Mouse (Mus musculus) neural tube, embryonic 13.5 days (tissue): ENCODE data around the gene Fbxw10. TPM values are rescaled to one million over a fixed set of nuclear protein-coding genes. Genes with fewer than 3 reads are reported as not detected.
A peak's percentile ranks its signal among the peaks of the same experiment; 100 is the strongest.

ENCODE experiments used
- ATAC-seq: fragments of 200-750 bp; cut with Nextera tagmentation; 2 replicates; pipeline ENCODE4 v1.8.0; 2017; ENCODE audit warnings: low read depth, mild to moderate bottlenecking, moderate TSS enrichment, moderate library complexity
- H3K27ac ChIP-seq: fragments of 300-500 bp; sonication (generic); replicated peaks from 2 replicates; pipeline ENCODE4 v1.5.1; 2015; ENCODE audit warnings: moderate library complexity, mild to moderate bottlenecking, inconsistent platforms
- H3K27me3 ChIP-seq: fragments of 300-500 bp; sonication (generic); 2 replicates; pipeline ENCODE4 v1.6.1; 2015; ENCODE audit warnings: mild to moderate bottlenecking, inconsistent platforms
- H3K36me3 ChIP-seq: fragments of 300-500 bp; sonication (generic); 2 replicates; pipeline ENCODE4 v1.6.1; 2015; ENCODE audit warnings: mild to moderate bottlenecking, inconsistent platforms
- H3K4me1 ChIP-seq: fragments of 300-500 bp; sonication (generic); replicated peaks from 2 replicates; pipeline ENCODE4 v1.6.1; 2015; ENCODE audit warnings: inconsistent platforms
- H3K4me2 ChIP-seq: fragments of 300-500 bp; sonication (generic); 2 replicates; pipeline ENCODE4 v1.6.1; 2015; ENCODE audit warnings: inconsistent platforms, mild to moderate bottlenecking, moderate library complexity
- H3K4me3 ChIP-seq: fragments of 300-500 bp; sonication (generic); 2 replicates; pipeline ENCODE4 v1.5.1; 2015; ENCODE audit warnings: mild to moderate bottlenecking, inconsistent platforms
- H3K9ac ChIP-seq: fragments of 300-500 bp; sonication (generic); 2 replicates; pipeline ENCODE4 v1.6.1; 2015; ENCODE audit warnings: moderate library complexity, mild to moderate bottlenecking, inconsistent platforms
- H3K9me3 ChIP-seq: fragments of 300-500 bp; sonication (generic); 2 replicates; pipeline ENCODE4 v1.6.1; 2016; ENCODE audit warnings: inconsistent platforms
- WGBS: fragments of 180-500 bp; shearing (Covaris S2); methylation state at CpG from one replicate; pipeline ENCODE4 v1.1.7; 2015; 5-methylcytosine and 5-hydroxymethylcytosine counted together
- polyA plus RNA-seq: library from polyadenylated mRNA; unstranded; fragments of >200 nt; fragmentation: Nextera tagmentation; extraction: Ambion mirVana; gene quantifications from 2 replicates; pipeline ENCODE4 v1.2.1, GENCODE M21; 2015

Gene Fbxw10
- polyA plus RNA-seq, 1 experiment from 2014 or later, result 0.39 TPM

GRCm38 (mm10) chr11:62916765-62917164 is 69.9 kb downstream of the Fbxw10 start:
- peaks cover 4% of the 10 kb centered on the region; the same call in 1 of the 2 replicates for H3K9me3 ChIP-seq
- H3K36me3 ChIP-seq, result no peaks in the 10 kb centered on the region
- H3K27ac ChIP-seq, result no peak overlapping the region
- no peak for ATAC-seq
- peaks cover 3% of the 10 kb centered on the region; the same call in 1 of the 2 replicates for H3K27me3 ChIP-seq
- no peak overlapping the region for H3K9ac ChIP-seq
- H3K4me3 ChIP-seq, result no peak overlapping the region
- WGBS, result 42% methylated on average over 2 of the region's 2 CpGs
- H3K4me1 ChIP-seq, result peaks cover 7% of the 10 kb centered on the region; the same call in 1 of the 2 replicates
- H3K4me2 ChIP-seq, result no peak overlapping the region

- Histone ChIP-seq H3K27me3 (peaks cover 3% of the 10 kb centered on the region; the same call in 1 of the 2 replicates), H3K4me2 (peak overlapping the region; percentile 46), H3K4me3 (no peak overlapping the region), H3K9ac (peak overlapping the region; percentile 53; the same call in 1 of the 2 replicates), H3K9me3 (peaks cover 4% of the 10 kb centered on the region; the same call in 1 of the 2 replicates), H3K27ac (no peak overlapping the region; the same call in 1 of the 2 replicates), H3K36me3 (no peaks in the 10 kb centered on the region), H3K4me1 (0 out of 2 replicates have a peak, but pooled peaks cover 7% of the 10 kb centered on the region)
- WGBS, result 61% methylated on average over 6 of the region's 6 CpGs
- peak; percentile 13; the same call in 1 of the 2 replicates for ATAC-seq
Observed at GRCm38 (mm10) chr11:62919946-62920742, 73.3 kb downstream of the Fbxw10 start.

DNA sequence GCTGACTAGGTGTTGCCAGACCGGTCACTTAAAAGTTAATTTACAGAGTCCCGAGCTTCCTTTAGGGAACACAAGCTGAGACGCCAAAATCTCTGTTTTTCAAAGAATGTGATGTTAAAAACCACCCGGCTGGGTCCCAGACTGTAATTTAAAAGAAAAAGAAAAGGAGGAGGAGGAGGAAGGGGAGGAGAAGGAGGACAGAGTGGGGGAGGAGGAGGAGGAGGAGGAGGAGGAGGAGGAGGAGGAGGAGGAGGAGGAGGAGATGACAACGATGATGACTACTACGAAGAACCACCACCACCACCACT is 73.8 kb downstream of the Fbxw10 start:
- peak; percentile 4; the same call in 1 of the 2 replicates for ATAC-seq
- H3K9me3 ChIP-seq, result peaks cover 4% of the 10 kb centered on the region; the same call in 1 of the 2 replicates
- H3K27ac ChIP-seq, result no peak overlapping the region
- H3K4me1 ChIP-seq, result 0 out of 2 replicates have a peak, but pooled peaks cover 7% of the 10 kb centered on the region
- H3K4me2 ChIP-seq, result peak overlapping the region; percentile 46
- H3K36me3 ChIP-seq, result no peaks in the 10 kb centered on the region
- peak overlapping the region; percentile 53 for H3K9ac ChIP-seq
- WGBS, result 17% methylated on average over 6 of the region's 6 CpGs
- peaks cover 3% of the 10 kb centered on the region; the same call in 1 of the 2 replicates for H3K27me3 ChIP-seq
- peak overlapping the region; percentile 33 for H3K4me3 ChIP-seq

DNA sequence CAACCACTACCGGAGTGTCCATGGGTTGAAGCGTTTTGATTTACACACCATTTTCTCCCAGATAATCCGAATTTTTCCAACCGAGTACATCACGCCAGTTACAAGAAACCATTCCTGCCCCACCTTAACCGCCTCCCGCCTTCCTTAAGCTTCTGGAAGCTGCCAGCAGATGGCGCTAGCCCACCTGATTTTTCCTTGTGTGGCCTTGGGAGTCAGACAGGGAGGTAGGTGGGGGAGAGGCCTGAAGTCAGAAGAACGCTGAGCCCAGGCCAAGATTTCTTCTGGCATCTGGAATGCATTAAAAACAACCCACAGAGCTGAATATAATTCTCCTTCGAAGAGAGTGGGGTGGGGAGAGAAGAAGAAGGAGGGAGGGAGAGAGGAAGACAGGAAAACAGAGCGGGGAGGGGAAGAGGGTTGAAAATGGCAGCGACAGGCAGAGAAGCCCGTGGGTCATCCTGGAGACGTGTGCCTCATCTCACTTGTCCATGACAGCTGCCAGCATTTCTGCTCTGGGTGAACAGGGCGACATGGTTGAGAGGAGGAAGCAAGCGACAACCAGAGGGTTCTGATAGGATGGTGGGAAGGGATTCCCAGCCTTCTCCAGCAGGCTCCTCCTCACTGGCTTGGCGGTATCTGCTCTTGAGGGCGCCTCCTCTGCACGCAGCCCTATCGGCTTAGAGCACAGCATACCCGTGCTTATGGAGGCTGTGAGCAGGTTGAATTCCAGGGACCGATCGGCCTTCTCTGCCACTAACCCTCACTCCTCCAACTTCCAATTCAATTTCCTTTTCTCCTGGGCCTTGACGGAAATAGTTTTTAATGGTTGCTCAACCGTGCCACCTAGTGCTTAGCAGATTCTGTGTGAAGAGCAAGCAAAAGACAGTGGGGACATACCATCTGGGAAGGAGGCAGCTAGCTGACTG is 74.4 kb downstream of the Fbxw10 start:
- H3K27me3 ChIP-seq, result peaks cover 3% of the 10 kb centered on the region; the same call in 1 of the 2 replicates
- peak overlapping the region; percentile 33 for H3K4me3 ChIP-seq
- H3K36me3 ChIP-seq, result no peaks in the 10 kb centered on the region
- H3K27ac ChIP-seq, result peak overlapping the region; percentile 69
- 0 out of 2 replicates have a peak, but pooled peaks cover 7% of the 10 kb centered on the region for H3K4me1 ChIP-seq
- peak overlapping the region; percentile 46 for H3K4me2 ChIP-seq
- H3K9ac ChIP-seq, result peak overlapping the region; percentile 53; the same call in 1 of the 2 replicates
- peak; percentile 90 for ATAC-seq
- 35% methylated on average over 25 of the region's 25 CpGs for WGBS
- peaks cover 4% of the 10 kb centered on the region; the same call in 1 of the 2 replicates for H3K9me3 ChIP-seq

GRCm38 (mm10) chr11:62924091-62924761 is 77.4 kb downstream of the Fbxw10 start:
- ATAC-seq, result no peak
- Histone ChIP-seq H3K27me3 (peaks cover 3% of the 10 kb centered on the region; the same call in 1 of the 2 replicates), H3K9me3 (peaks cover 8% of the 10 kb centered on the region; the same call in 1 of the 2 replicates), H3K36me3 (no peaks in the 10 kb centered on the region), H3K27ac (no peak overlapping the region), H3K4me1 (0 out of 2 replicates have a peak, but pooled peaks cover 7% of the 10 kb centered on the region), H3K9ac (no peak overlapping the region), H3K4me3 (no peak overlapping the region), H3K4me2 (no peak overlapping the region)
- 92% methylated on average over 6 of the region's 6 CpGs for WGBS

Other genes with a start within 250 kb of the Fbxw10 start
- 8.5 and 8.9 TPM in 2 replicates for gene Lrrc75a, start 198.5 kb upstream of the Fbxw10 start, polyA plus RNA-seq
- gene Mmgt2, start 198.4 kb upstream of the Fbxw10 start, polyA plus RNA-seq, result 21.4 and 25.6 TPM in 2 replicates
- gene Zfp287, start 115.2 kb upstream of the Fbxw10 start, polyA plus RNA-seq, result 18.7 and 18.9 TPM in 2 replicates
- not detected in 2 replicates for gene Gm10428, start 94.0 kb upstream of the Fbxw10 start, polyA plus RNA-seq
- 30.2 and 34.5 TPM in 2 replicates for gene Zfp286, start 57.6 kb upstream of the Fbxw10 start, polyA plus RNA-seq
- gene Trim16, start 26.8 kb upstream of the Fbxw10 start, polyA plus RNA-seq, result 9.6 and 10.2 TPM in 2 replicates
- 46.9 and 58.4 TPM in 2 replicates for gene Tvp23b, start 32.4 kb downstream of the Fbxw10 start, polyA plus RNA-seq
- 0.44 TPM in 1 of 2 replicates, not detected in the other for gene Cdrt4, start 104.1 kb downstream of the Fbxw10 start, polyA plus RNA-seq
- gene Tekt3, start 214.6 kb downstream of the Fbxw10 start, polyA plus RNA-seq, result not detected in 2 replicates